ENCODE assay signal across 10 mouse cellular contexts in the genomic region with DNA sequence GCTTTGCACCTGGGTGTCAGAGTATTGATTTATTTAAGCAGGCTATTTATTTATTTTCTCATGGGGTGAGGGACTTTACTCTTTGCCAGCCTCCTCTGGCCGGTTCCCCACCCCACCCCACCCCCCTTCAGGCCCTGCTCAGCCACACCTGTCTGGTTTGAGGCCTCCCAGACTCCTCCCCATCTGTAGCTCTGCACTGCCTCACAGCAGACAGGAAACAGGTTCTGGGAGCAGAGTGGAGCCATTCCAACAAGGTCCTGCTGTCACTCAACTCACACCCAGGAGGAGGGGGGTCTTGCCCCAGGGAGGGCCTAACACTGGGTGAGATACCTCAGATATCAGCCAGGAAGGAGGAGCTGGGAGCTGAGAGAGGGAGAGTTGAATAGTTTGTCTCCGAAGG. TPM values are rescaled to one million over a fixed set of nuclear protein-coding genes. Genes with fewer than 3 reads are reported as not detected.
DNase-seq lines count a peak whose midpoint lies in the region; ATAC-seq lines count a peak whose summit lies in the region.
"Had no signal": no experiment of that assay in that cellular context is flagged by ENCODE, and none has a peak within 500 bp of the region (broad histone marks: within the 10 kb centered on the region; RNA-seq: fewer than 3 reads in every experiment).

No protein-coding gene starts in this region.

- H3K4me3 ChIP-seq in heart, embryonic 12.5 days, result no peak overlapping the region
- no peak overlapping the region for H3K4me3 ChIP-seq in midbrain, embryonic 13.5 days (replicated peaks)
- no peak overlapping the region for H3K4me3 ChIP-seq in midbrain, embryonic 16.5 days (ENCODE audit: low read depth, low read length)
- H3K4me3 ChIP-seq: neural tube, embryonic 15.5 days had no signal

- H3K9ac ChIP-seq in heart, embryonic 12.5 days, result no peak overlapping the region
- no peak overlapping the region for H3K9ac ChIP-seq in midbrain, embryonic 13.5 days (replicated peaks)
- no peak overlapping the region for H3K9ac ChIP-seq in midbrain, embryonic 16.5 days (ENCODE audit: low read depth, low read length)
- H3K9ac ChIP-seq: neural tube, embryonic 15.5 days had no signal

- peak; percentile 84 for ATAC-seq in heart, embryonic 12.5 days (ENCODE audit: insufficient number of reproducible peaks, low FRiP score)
- peak; percentile 48; the same call in 1 of the 2 replicates for ATAC-seq in midbrain, embryonic 13.5 days
- ATAC-seq in midbrain, embryonic 16.5 days, result no peak

- no peaks in the 10 kb centered on the region for H3K36me3 ChIP-seq in heart, embryonic 12.5 days
- H3K36me3 ChIP-seq in midbrain, embryonic 13.5 days, result no peaks in the 10 kb centered on the region
- H3K36me3 ChIP-seq in midbrain, embryonic 16.5 days (ENCODE audit: control insufficient read depth, insufficient read depth, low read length), result no peaks in the 10 kb centered on the region
- H3K36me3 ChIP-seq: neural tube, embryonic 15.5 days had no signal

- H3K27me3 ChIP-seq in heart, embryonic 12.5 days (replicated peaks), result no peaks in the 10 kb centered on the region
- H3K27me3 ChIP-seq in midbrain, embryonic 13.5 days, result peaks cover 5% of the 10 kb centered on the region; the same call in 1 of the 2 replicates
- no peaks in the 10 kb centered on the region for H3K27me3 ChIP-seq in midbrain, embryonic 16.5 days (ENCODE audit: control insufficient read depth, insufficient read depth, low read depth, low read length)
- H3K27me3 ChIP-seq: neural tube, embryonic 15.5 days had no signal

- H3K9me3 ChIP-seq in heart, embryonic 12.5 days (replicated peaks), result no peaks in the 10 kb centered on the region
- H3K9me3 ChIP-seq in midbrain, embryonic 13.5 days, result no peaks in the 10 kb centered on the region
- H3K9me3 ChIP-seq in midbrain, embryonic 16.5 days (replicated peaks; ENCODE audit: control insufficient read depth, low read length, poor library complexity, severe bottlenecking), result no peaks in the 10 kb centered on the region
- H3K9me3 ChIP-seq: neural tube, embryonic 15.5 days had no signal

- 0 out of 2 replicates have a peak overlapping the region, but pooled peaks have one; percentile 16 for H3K27ac ChIP-seq in heart, embryonic 12.5 days (ENCODE audit: poor library complexity, severe bottlenecking)
- no peak overlapping the region for H3K27ac ChIP-seq in midbrain, embryonic 13.5 days
- H3K27ac ChIP-seq in midbrain, embryonic 16.5 days (ENCODE audit: low read length), result no peak overlapping the region
- H3K27ac ChIP-seq: neural tube, embryonic 15.5 days had no signal

- H3K4me2 ChIP-seq in heart, embryonic 12.5 days, result no peak overlapping the region
- H3K4me2 ChIP-seq in midbrain, embryonic 13.5 days (replicated peaks), result no peak overlapping the region
- no peak overlapping the region for H3K4me2 ChIP-seq in midbrain, embryonic 16.5 days (ENCODE audit: low read length)
- H3K4me2 ChIP-seq: neural tube, embryonic 15.5 days had no signal

- WGBS in heart, embryonic 12.5 days, result 0% methylated on average over 2 of the region's 2 CpGs
- WGBS in midbrain, embryonic 13.5 days, result 22% methylated on average over 2 of the region's 2 CpGs
- 18% methylated on average over 2 of the region's 2 CpGs for WGBS in midbrain, embryonic 16.5 days

- intact Hi-C loops in heart, postnatal 10 days (cut with DNase I), result no loop called here
- intact Hi-C loops in left cerebral cortex, postnatal 25 days (cut with DNase I), result loop anchor here (5.0 to 10.0 kb wide), 3 partner anchors 276 to 676 kb away; no protein-coding TSS in a partner anchor

- H3K4me1 ChIP-seq in heart, embryonic 12.5 days (replicated peaks), result peaks cover 43% of the 10 kb centered on the region
- peaks cover 13% of the 10 kb centered on the region for H3K4me1 ChIP-seq in midbrain, embryonic 13.5 days (replicated peaks)
- H3K4me1 ChIP-seq in midbrain, embryonic 16.5 days (ENCODE audit: control insufficient read depth, insufficient read depth, low read length), result no peaks in the 10 kb centered on the region
- H3K4me1 ChIP-seq: neural tube, embryonic 15.5 days had no signal

- no peak for DNase-seq in heart, postnatal 10 days
- DNase-seq in liver, result peak; percentile 32
- DNase-seq in thymus, adult 18-20 months, result no peak
- no peak for DNase-seq in layer of hippocampus, postnatal 36 days
- no peak for DNase-seq in left cerebral cortex, postnatal 25 days (ENCODE audit: low spot score in 2 of 2)
- DNase-seq: kidney, postnatal 4 days had no signal

RNA-seq across cellular contexts. Expression of gene Plxna2, which starts 7.5 kb away (rescaled TPM):
- polyA plus RNA-seq in heart, embryonic 12.5 days (2016; fragmentation: Nextera tagmentation; extraction: Ambion mirVana), result 8.0 and 9.5 TPM in 2 replicates
- total RNA-seq in heart, postnatal 10 days (2021), result 10 to 100 TPM; 25.5 to 34.6 TPM
- 20.4 and 23.3 TPM in 2 replicates for polyA plus RNA-seq in midbrain, embryonic 13.5 days (2015; fragmentation: Nextera tagmentation; extraction: Ambion mirVana)
- polyA plus RNA-seq in midbrain, embryonic 16.5 days (2015; fragmentation: Nextera tagmentation; extraction: Ambion mirVana), result 18.1 and 22.0 TPM in 2 replicates
- 10 to 100 TPM; 65.0 to 73.0 TPM for total RNA-seq in layer of hippocampus, postnatal 36 days (2021)
- 100 to 1,000 TPM in 1 of 2 experiments, 10 to 100 TPM in 1; 88.4 to 102 TPM for total RNA-seq in left cerebral cortex, postnatal 25 days (2021)
